ENCODE assay signal across 21 mouse cellular contexts in the genomic region with DNA sequence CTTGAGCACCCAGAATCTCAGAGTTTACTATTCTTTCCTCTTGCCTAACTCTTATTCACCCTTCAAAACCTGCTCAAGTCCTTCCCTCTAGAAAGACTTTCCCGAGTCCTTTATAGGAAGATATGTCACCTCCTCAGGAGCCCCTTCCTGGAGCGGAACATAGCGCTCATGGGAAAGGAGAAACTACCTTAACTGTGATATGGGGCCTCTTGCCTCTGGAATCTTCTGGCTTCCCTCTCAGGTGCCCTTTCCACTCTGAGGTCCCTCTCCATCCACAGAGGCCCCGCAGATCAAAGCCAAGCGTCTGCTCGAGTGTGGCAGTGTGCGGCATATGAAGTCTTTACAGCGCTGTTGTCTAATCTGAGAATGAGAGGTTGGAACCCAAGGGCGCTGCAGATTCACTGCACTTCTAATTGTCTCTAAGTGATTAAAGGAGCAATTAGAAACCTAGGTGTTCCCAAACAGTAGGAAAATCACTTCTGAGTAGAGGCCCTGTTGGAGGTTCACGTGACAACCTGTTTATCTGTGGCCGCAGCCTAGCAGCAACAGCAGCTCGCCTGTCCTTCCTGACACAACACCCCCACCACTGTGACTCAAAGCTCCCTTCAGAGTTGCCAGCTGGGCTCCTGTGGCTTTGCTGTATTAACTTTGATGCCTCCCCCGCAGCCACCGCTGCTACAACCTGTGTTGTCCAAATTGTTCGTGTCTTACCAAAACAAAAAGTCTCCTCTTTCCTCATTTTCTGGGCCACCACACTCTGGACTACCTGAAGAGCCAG. TPM values are rescaled to one million over a fixed set of nuclear protein-coding genes. Genes with fewer than 3 reads are reported as not detected.
DNase-seq lines count a peak whose midpoint lies in the region; ATAC-seq and TF ChIP-seq lines count a peak whose summit lies in the region.
"Had no signal": no experiment of that assay in that cellular context is flagged by ENCODE, and none has a peak within 500 bp of the region (broad histone marks: within the 10 kb centered on the region; RNA-seq: fewer than 3 reads in every experiment).

No protein-coding gene starts in this region.

- no peaks in the 10 kb centered on the region for H3K9me3 ChIP-seq in kidney, postnatal 0 days (replicated peaks; ENCODE audit: low read length)
- H3K9me3 ChIP-seq in heart, embryonic 11.5 days (replicated peaks; ENCODE audit: control insufficient read depth, low read length) = no peaks in the 10 kb centered on the region
- H3K9me3 ChIP-seq: hindbrain, embryonic 15.5 days; liver, embryonic 15.5 days; midbrain, embryonic 12.5 days had no signal

- ATAC-seq in kidney, postnatal 0 days (replicated peaks; ENCODE audit: low FRiP score, low read depth) = 0 out of 2 replicates have a peak, but pooled peaks have one; percentile 14
- no peak; the same call in 1 of the 2 replicates for ATAC-seq in heart, embryonic 11.5 days (replicated peaks; ENCODE audit: insufficient number of reproducible peaks, low FRiP score, low TSS enrichment)

- no peaks in the 10 kb centered on the region; the same call in 1 of the 2 replicates for H3K4me1 ChIP-seq in kidney, postnatal 0 days (replicated peaks; ENCODE audit: insufficient read depth, low read length)
- peaks cover 7% of the 10 kb centered on the region for H3K4me1 ChIP-seq in heart, embryonic 11.5 days (ENCODE audit: control insufficient read depth, insufficient read depth, low read length)
- H3K4me1 ChIP-seq: liver, embryonic 15.5 days had no signal

- no peaks in the 10 kb centered on the region for H3K36me3 ChIP-seq in kidney, postnatal 0 days (ENCODE audit: insufficient read depth, low read length)
- H3K36me3 ChIP-seq in heart, embryonic 11.5 days (ENCODE audit: control insufficient read depth, insufficient read depth, low read length) = no peaks in the 10 kb centered on the region
- H3K36me3 ChIP-seq: hindbrain, embryonic 15.5 days; liver, embryonic 15.5 days; midbrain, embryonic 12.5 days had no signal

- TF ChIP-seq CTCF in kidney, postnatal 0 days (IDR thresholded peaks at IDR 0.05; ENCODE audit: low read depth) = no peak

- DNase-seq in kidney, postnatal 0 days (ENCODE audit: low spot score) = no peak
- no peak for DNase-seq in kidney, postnatal 36 days
- peak; percentile 12 for DNase-seq in T-cell, adult 2 months (ENCODE audit: low spot score)
- peak; percentile 48 for DNase-seq in heart, postnatal 4 days
- DNase-seq in c-Kit-positive CD71-positive TER-119-positive erythroid progenitor cells, embryonic 14.5 days (ENCODE audit: low spot score) = no peak
- DNase-seq in Muller cell, postnatal 12 days (ENCODE audit: inconsistent ontology term) = no peak
- no peak for DNase-seq in adrenal gland, postnatal 14 days
- DNase-seq: B cell, adult 2 months; cerebellum, adult 9-10 months; kidney, postnatal 10 days; lung, postnatal 14 days had no signal

- H3K4me3 ChIP-seq in kidney, postnatal 0 days (replicated peaks; ENCODE audit: low read depth, low read length) = no peak overlapping the region
- H3K4me3 ChIP-seq in heart, embryonic 11.5 days (ENCODE audit: low read depth, low read length) = no peak overlapping the region
- H3K4me3 ChIP-seq: erythroblast, embryonic 14.5 days; hindbrain, embryonic 15.5 days; liver, embryonic 15.5 days; midbrain, embryonic 12.5 days had no signal

- no peak overlapping the region for H3K27ac ChIP-seq in kidney, postnatal 0 days
- H3K27ac ChIP-seq in heart, embryonic 11.5 days (ENCODE audit: low read depth, low read length) = 0 out of 2 replicates have a peak overlapping the region, but pooled peaks have one; percentile 35
- H3K27ac ChIP-seq: hindbrain, embryonic 15.5 days; liver, embryonic 15.5 days; midbrain, embryonic 12.5 days had no signal

- H3K27me3 ChIP-seq in kidney, postnatal 0 days (ENCODE audit: insufficient read depth, low read length) = no peaks in the 10 kb centered on the region
- no peaks in the 10 kb centered on the region for H3K27me3 ChIP-seq in heart, embryonic 11.5 days (ENCODE audit: control insufficient read depth, insufficient read depth, low read length)
- H3K27me3 ChIP-seq: hindbrain, embryonic 15.5 days; liver, embryonic 15.5 days; midbrain, embryonic 12.5 days had no signal

- WGBS in kidney, postnatal 0 days = 58% methylated on average over 15 of the region's 15 CpGs
- WGBS in heart, embryonic 11.5 days (ENCODE audit: insufficient replicate concordance) = 59% methylated on average over 15 of the region's 15 CpGs

- no peak overlapping the region for H3K9ac ChIP-seq in kidney, postnatal 0 days (ENCODE audit: low read depth, low read length)
- no peak overlapping the region for H3K9ac ChIP-seq in heart, embryonic 11.5 days (ENCODE audit: low read depth, low read length)
- H3K9ac ChIP-seq: hindbrain, embryonic 15.5 days; liver, embryonic 15.5 days; midbrain, embryonic 12.5 days had no signal

- no peak overlapping the region for H3K4me2 ChIP-seq in kidney, postnatal 0 days (ENCODE audit: low read length)
- 0 out of 2 replicates have a peak overlapping the region, but pooled peaks have one; percentile 19 for H3K4me2 ChIP-seq in heart, embryonic 11.5 days
- H3K4me2 ChIP-seq: hindbrain, embryonic 15.5 days; liver, embryonic 15.5 days; midbrain, embryonic 12.5 days had no signal

RNA-seq across cellular contexts. Expression of a gene that starts 49.7 kb away (rescaled TPM):
- 9.7 and 13.0 TPM in 2 replicates for polyA plus RNA-seq in kidney, postnatal 0 days (2015; fragmentation: Nextera tagmentation; extraction: Ambion mirVana)
- polyA plus RNA-seq in heart, embryonic 11.5 days (2014; fragmentation: Nextera tagmentation; extraction: Ambion mirVana) = 0.70 TPM in 1 of 2 replicates, not detected in the other
- total RNA-seq in heart, postnatal 4 days (2021) = not detected
- total RNA-seq in adrenal gland, postnatal 14 days (2021) = 8.9 TPM in 1 of 2 replicates, not detected in the other
- total RNA-seq: ES-E14; gastrocnemius, postnatal 4 days; layer of hippocampus, postnatal 25 days had no signal
- polyA plus RNA-seq: brain, embryonic 14.5 days; erythroblast, embryonic 14.5 days; liver, embryonic 15.5 days; neural tube, embryonic 11.5 days had no signal

Comparison
In these comparisons a context has a peak if more than half of its experiments do, and no peak if none do; other contexts are left out.
1. DNase-seq: peak in T-cell, adult 2 months (single experiment) and heart, postnatal 4 days (single experiment); none in kidney, postnatal 0 days (single experiment), kidney, postnatal 36 days (0 of 2), c-Kit-positive CD71-positive TER-119-positive erythroid progenitor cells, embryonic 14.5 days (single experiment), Muller cell, postnatal 12 days (single experiment) and adrenal gland, postnatal 14 days (single experiment).